In genomic region chr11:72362347-72362741, GRCm38 (mm10) we compare ENCODE assay signal across 8 mouse cellular contexts. TPM values are rescaled to one million over a fixed set of nuclear protein-coding genes. Genes with fewer than 3 reads are reported as not detected.
DNase-seq lines count a peak whose midpoint lies in the region; ATAC-seq and TF ChIP-seq lines count a peak whose summit lies in the region.

Gene Tekt1, minus strand, starts transcription at chr11:72362442.

- peak within 1 kb of the TSS; percentile 60 for H3K9ac ChIP-seq in intestine, embryonic 14.5 days (ENCODE audit: low read length)
- H3K9ac ChIP-seq in midbrain, postnatal 0 days (replicated peaks; ENCODE audit: low read length, poor library complexity, severe bottlenecking) = peak within 1 kb of the TSS; percentile 46; the same call in 1 of the 2 replicates

- H3K4me3 ChIP-seq in left cerebral cortex, adult 2 months = peak within 1 kb of the TSS; percentile 57
- peak within 1 kb of the TSS; percentile 53 for H3K4me3 ChIP-seq in embryonic fibroblast, embryonic 13.5 days (ENCODE audit: insufficient read depth, low read length)
- peak within 1 kb of the TSS; percentile 48 for H3K4me3 ChIP-seq in intestine, embryonic 14.5 days (ENCODE audit: low read depth, low read length)
- peak within 1 kb of the TSS; percentile 42 for H3K4me3 ChIP-seq in midbrain, postnatal 0 days (ENCODE audit: low read depth, low read length)

- no peak for TF ChIP-seq POLR2A in embryonic fibroblast, embryonic 13.5 days (IDR thresholded peaks at IDR 0.05; ENCODE audit: low read depth, low read length)

- no peak for TF ChIP-seq CTCF in left cerebral cortex, adult 2 months (IDR thresholded peaks at IDR 0.05)
- TF ChIP-seq CTCF in embryonic fibroblast, embryonic 13.5 days (IDR thresholded peaks at IDR 0.05; ENCODE audit: borderline replicate concordance, insufficient read depth, low read length) = no peak
- no peak for TF ChIP-seq CTCF in midbrain, postnatal 0 days (IDR thresholded peaks at IDR 0.05)

- DNase-seq in left cerebral cortex, adult 2 months (ENCODE audit: extremely low spot score in 1 of 2, low spot score in 2 of 2) = no peak
- no peak for DNase-seq in left cerebral cortex, adult 8-10 months (ENCODE audit: low spot score in 2 of 2)
- DNase-seq in intestine, embryonic 14.5 days (ENCODE audit: low spot score) = no peak
- no peak for DNase-seq in midbrain, postnatal 0 days (ENCODE audit: low spot score)
- DNase-seq in c-Kit-positive CD71-positive TER-119-positive erythroid progenitor cells, embryonic 14.5 days (ENCODE audit: low spot score) = no peak
- no peak for DNase-seq in adrenal gland, postnatal 25 days
- DNase-seq in cerebellum, postnatal 10 days = no peak

- H3K27ac ChIP-seq in left cerebral cortex, adult 2 months = no peak within 1 kb of the TSS
- H3K27ac ChIP-seq in embryonic fibroblast, embryonic 13.5 days (ENCODE audit: insufficient read depth, low read length) = no peak within 1 kb of the TSS
- no peak within 1 kb of the TSS for H3K27ac ChIP-seq in intestine, embryonic 14.5 days (ENCODE audit: low read depth)
- H3K27ac ChIP-seq in midbrain, postnatal 0 days (ENCODE audit: low read depth, low read length) = peak within 1 kb of the TSS; percentile 13; the same call in 1 of the 2 replicates

- H3K27me3 ChIP-seq in intestine, embryonic 14.5 days (replicated peaks; ENCODE audit: control insufficient read depth, insufficient read depth, low read length) = no peaks in the 10 kb centered on the region
- no peaks in the 10 kb centered on the region for H3K27me3 ChIP-seq in midbrain, postnatal 0 days (ENCODE audit: insufficient read depth, low read length)

- no peak for ATAC-seq in intestine, embryonic 14.5 days (replicated peaks; ENCODE audit: low FRiP score, low TSS enrichment, low read depth)
- ATAC-seq in midbrain, postnatal 0 days (ENCODE audit: low FRiP score) = no peak

- H3K4me1 ChIP-seq in embryonic fibroblast, embryonic 13.5 days (ENCODE audit: control insufficient read depth, insufficient read depth, low read length) = no peaks in the 10 kb centered on the region; the same call in 1 of the 2 replicates
- H3K4me1 ChIP-seq in intestine, embryonic 14.5 days (replicated peaks; ENCODE audit: control insufficient read depth, insufficient read depth, low read length) = no peaks in the 10 kb centered on the region
- H3K4me1 ChIP-seq in midbrain, postnatal 0 days (ENCODE audit: insufficient read depth, low read length) = no peaks in the 10 kb centered on the region

- H3K36me3 ChIP-seq in intestine, embryonic 14.5 days (ENCODE audit: control insufficient read depth, insufficient read depth, low read length) = no peaks in the 10 kb centered on the region
- H3K36me3 ChIP-seq in midbrain, postnatal 0 days (ENCODE audit: insufficient read depth, low read length) = no peaks in the 10 kb centered on the region

- peak within 1 kb of the TSS; percentile 94 for H3K4me2 ChIP-seq in intestine, embryonic 14.5 days (ENCODE audit: low read length)
- H3K4me2 ChIP-seq in midbrain, postnatal 0 days (ENCODE audit: low read depth, low read length, poor library complexity, severe bottlenecking) = peak within 1 kb of the TSS; percentile 76

- intact Hi-C loops in left cerebral cortex, adult 2 months (cut with DNase I) = no loop called here

- no peaks in the 10 kb centered on the region for H3K9me3 ChIP-seq in intestine, embryonic 14.5 days (ENCODE audit: control insufficient read depth, low read length)
- H3K9me3 ChIP-seq in midbrain, postnatal 0 days (ENCODE audit: low read length) = no peaks in the 10 kb centered on the region

- 33% methylated on average over 10 of the region's 10 CpGs for WGBS in intestine, embryonic 14.5 days
- 30% methylated on average over 10 of the region's 10 CpGs for WGBS in midbrain, postnatal 0 days

RNA-seq across cellular contexts. Expression of gene Tekt1, which starts in this region (rescaled TPM):
- 1 to 10 TPM; 2.3 to 3.6 TPM for total RNA-seq in left cerebral cortex, adult 2 months (2021)
- total RNA-seq in left cerebral cortex, adult 8-10 months (2022) = 1 to 10 TPM; 1.3 to 3.5 (median 2.5) TPM
- not detected in 2 replicates for polyA plus RNA-seq in embryonic fibroblast, embryonic 13.5 days (2011; ENCODE audit: insufficient read length, low read depth, missing spikeins)
- 0.58 and 0.81 TPM in 2 replicates for polyA plus RNA-seq in intestine, embryonic 14.5 days (2014; fragmentation: Nextera tagmentation; extraction: Ambion mirVana)
- total RNA-seq in midbrain, postnatal 0 days (2014; rRNA removed) = 6.9 and 9.8 TPM in 2 replicates
- polyA plus RNA-seq in midbrain, postnatal 0 days (2015; fragmentation: Nextera tagmentation; extraction: Ambion mirVana) = 7.4 and 10.3 TPM in 2 replicates
- total RNA-seq in adrenal gland, postnatal 25 days (2021) = 0.21 TPM in 1 of 2 replicates, not detected in the other
